Comparison of ENCODE assay signal across 8 mouse cellular contexts in genomic region chr9:38718102-38718501, GRCm38 (mm10). TPM values are rescaled to one million over a fixed set of nuclear protein-coding genes. Genes with fewer than 3 reads are reported as not detected.
DNase-seq lines count a peak whose midpoint lies in the region; ATAC-seq and TF ChIP-seq lines count a peak whose summit lies in the region.

TSS of gene Vwa5a (plus strand) at chr9:38718268.

- TF ChIP-seq EP300 in liver, postnatal 0 days (IDR thresholded peaks at IDR 0.05; ENCODE audit: low read depth), result peak; percentile 39; the same call in 1 of the 2 replicates

- H3K9me3 ChIP-seq in hindbrain, postnatal 0 days (ENCODE audit: low read length), result no peaks in the 10 kb centered on the region
- no peaks in the 10 kb centered on the region for H3K9me3 ChIP-seq in liver, postnatal 0 days (ENCODE audit: low read length)

- H3K27me3 ChIP-seq in thymus, adult 2 months (ENCODE audit: control insufficient read depth, insufficient read depth, low read length), result no peaks in the 10 kb centered on the region
- no peaks in the 10 kb centered on the region for H3K27me3 ChIP-seq in hindbrain, postnatal 0 days (ENCODE audit: insufficient read depth, low read length)
- no peaks in the 10 kb centered on the region for H3K27me3 ChIP-seq in liver, postnatal 0 days (ENCODE audit: insufficient read depth, low read length)

- 0 out of 2 replicates have a peak, but pooled peaks cover 5% of the 10 kb centered on the region for H3K4me1 ChIP-seq in thymus, adult 2 months (replicated peaks; ENCODE audit: control insufficient read depth, insufficient read depth, low read length)
- H3K4me1 ChIP-seq in hindbrain, postnatal 0 days (ENCODE audit: insufficient read depth, low read length), result no peaks in the 10 kb centered on the region
- H3K4me1 ChIP-seq in liver, postnatal 0 days (ENCODE audit: insufficient read depth), result peaks cover 11% of the 10 kb centered on the region
- H3K4me1 ChIP-seq in olfactory bulb, adult 2 months (ENCODE audit: control insufficient read depth, insufficient read depth, low read length), result no peaks in the 10 kb centered on the region

- peak within 1 kb of the TSS; percentile 18; the same call in 1 of the 2 replicates for H3K4me3 ChIP-seq in thymus, adult 2 months (ENCODE audit: control insufficient read depth, insufficient read depth, low read length)
- H3K4me3 ChIP-seq in hindbrain, postnatal 0 days (ENCODE audit: low read length), result peak within 1 kb of the TSS; percentile 35
- H3K4me3 ChIP-seq in liver, postnatal 0 days (ENCODE audit: low read depth, low read length), result peak within 1 kb of the TSS; percentile 72
- no peak within 1 kb of the TSS for H3K4me3 ChIP-seq in olfactory bulb, adult 2 months (ENCODE audit: insufficient read depth, low read depth, low read length)

- H3K9ac ChIP-seq in hindbrain, postnatal 0 days (replicated peaks; ENCODE audit: low read length), result peak within 1 kb of the TSS; percentile 6; the same call in 1 of the 2 replicates
- H3K9ac ChIP-seq in liver, postnatal 0 days (replicated peaks), result peak within 1 kb of the TSS; percentile 63

- DNase-seq in thymus, adult 2 months, result no peak
- DNase-seq in thymus, postnatal 4 days, result no peak
- no peak for DNase-seq in gastrocnemius, postnatal 14 days
- DNase-seq in hindbrain, postnatal 0 days (ENCODE audit: low spot score), result peak; percentile 59
- no peak for DNase-seq in liver, postnatal 0 days
- no peak for DNase-seq in cerebellum, adult 9-11 months

- peak within 1 kb of the TSS; percentile 57 for H3K4me2 ChIP-seq in hindbrain, postnatal 0 days (ENCODE audit: low read depth, low read length)
- peak within 1 kb of the TSS; percentile 79 for H3K4me2 ChIP-seq in liver, postnatal 0 days (ENCODE audit: low read depth, low read length)

- intact Hi-C loops in gastrocnemius, postnatal 14 days (cut with DNase I; ENCODE audit: low total_unique reads), result no loop called here

- WGBS in thymus, adult 2 months, result 1% methylated on average over 4 of the region's 4 CpGs
- WGBS in hindbrain, postnatal 0 days, result 6% methylated on average over 4 of the region's 4 CpGs
- WGBS in liver, postnatal 0 days (ENCODE audit: insufficient replicate concordance), result under 1% methylated on average over 4 of the region's 4 CpGs
- under 1% methylated on average over 4 of the region's 4 CpGs for WGBS in olfactory bulb, adult 2 months

- TF ChIP-seq CTCF in thymus, adult 2 months (IDR thresholded peaks at IDR 0.05; ENCODE audit: borderline replicate concordance, control insufficient read depth, extremely low read depth, insufficient read depth, low read length, poor library complexity), result no peak
- TF ChIP-seq CTCF in hindbrain, postnatal 0 days (IDR thresholded peaks at IDR 0.05; ENCODE audit: low read depth), result no peak
- TF ChIP-seq CTCF in liver, postnatal 0 days (IDR thresholded peaks at IDR 0.05; ENCODE audit: low read depth), result no peak
- TF ChIP-seq CTCF in olfactory bulb, adult 2 months (IDR thresholded peaks at IDR 0.05; ENCODE audit: insufficient read depth, low read depth, low read length), result no peak

- no peaks in the 10 kb centered on the region for H3K36me3 ChIP-seq in thymus, adult 2 months (ENCODE audit: control insufficient read depth, insufficient read depth, low read length)
- no peaks in the 10 kb centered on the region for H3K36me3 ChIP-seq in hindbrain, postnatal 0 days (ENCODE audit: insufficient read depth, low read length)
- H3K36me3 ChIP-seq in liver, postnatal 0 days (replicated peaks; ENCODE audit: insufficient read depth, low read length), result peaks cover 3% of the 10 kb centered on the region

- TF ChIP-seq POLR2A in thymus, adult 2 months (IDR thresholded peaks at IDR 0.05; ENCODE audit: control insufficient read depth, extremely low read depth, insufficient read depth, low read length, poor library complexity), result no peak
- no peak for TF ChIP-seq POLR2A in olfactory bulb, adult 2 months (IDR thresholded peaks at IDR 0.05; ENCODE audit: insufficient read depth, low read depth, low read length)

- peak; percentile 89 for ATAC-seq in common myeloid progenitor, adult 5-6 weeks (replicated peaks; ENCODE audit: low read depth, poor library complexity, severe bottlenecking)
- peak; percentile 62; the same call in 1 of the 2 replicates for ATAC-seq in hindbrain, postnatal 0 days
- ATAC-seq in liver, postnatal 0 days, result peak; percentile 84

- H3K27ac ChIP-seq in thymus, adult 2 months (ENCODE audit: control insufficient read depth, insufficient read depth, low read length), result no peak within 1 kb of the TSS
- H3K27ac ChIP-seq in hindbrain, postnatal 0 days, result no peak within 1 kb of the TSS; the same call in 1 of the 2 replicates
- peak within 1 kb of the TSS; percentile 91 for H3K27ac ChIP-seq in liver, postnatal 0 days (ENCODE audit: low read depth)
- no peak within 1 kb of the TSS for H3K27ac ChIP-seq in olfactory bulb, adult 2 months (ENCODE audit: insufficient read depth, low read depth, low read length)

RNA-seq across cellular contexts. Expression of gene Vwa5a, which starts in this region (rescaled TPM):
- polyA plus RNA-seq in thymus, adult 2 months (2012; rRNA removed), result 12.9 and 18.8 TPM in 2 replicates
- 34.5 and 37.0 TPM in 2 replicates for total RNA-seq in common myeloid progenitor, adult 5-6 weeks (2017)
- 10 to 100 TPM; 16.3 to 17.0 TPM for total RNA-seq in gastrocnemius, postnatal 14 days (2021)
- total RNA-seq in hindbrain, postnatal 0 days (2014; rRNA removed), result 9.2 and 14.1 TPM in 2 replicates
- polyA plus RNA-seq in hindbrain, postnatal 0 days (2015; fragmentation: Nextera tagmentation; extraction: Ambion mirVana), result 9.4 and 10.2 TPM in 2 replicates
- 6.1 and 8.0 TPM in 2 replicates for polyA plus RNA-seq in liver, postnatal 0 days (2015; fragmentation: Nextera tagmentation; extraction: Ambion mirVana)
- not detected in 2 replicates for polyA plus RNA-seq in olfactory bulb, adult 2 months (2012; ENCODE audit: insufficient read depth, insufficient read length, low replicate concordance, missing spikeins)
